Mouse (Mus musculus) ES-CJ7 (cell line): ENCODE data around the gene Cpt1a.
A peak's percentile ranks its signal among the peaks of the same experiment; 100 is the strongest.

Experiments used
- DNase-seq: peaks from one replicate; pipeline ENCODE4 v3.0.0; 2011; ENCODE audit warnings: low read depth, low spot score

Gene Cpt1a

GRCm38 (mm10) chr19:3365089-3365488 is 43.0 kb downstream of the Cpt1a start:
- peak; percentile 27 for DNase-seq

GRCm38 (mm10) chr19:3368276-3368675 is 46.1 kb downstream of the Cpt1a start:
- DNase-seq, result no peak

GRCm38 (mm10) chr19:3373380-3373779 is 51.2 kb downstream of the Cpt1a start:
- no peak for DNase-seq

- peak; percentile 68 for DNase-seq
These were observed 51.9 kb downstream of the Cpt1a start for GRCm38 (mm10) chr19:3374028-3374427.

- no peak for DNase-seq
These were observed 53.9 kb downstream of the Cpt1a start for GRCm38 (mm10) chr19:3375945-3376495.

GRCm38 (mm10) chr19:3376966-3377715 is 55.0 kb downstream of the Cpt1a start:
- no peak for DNase-seq

- no peak for DNase-seq
These were observed 56.5 kb downstream of the Cpt1a start for GRCm38 (mm10) chr19:3378614-3379013.

- DNase-seq, result no peak
These were observed 65.9 kb downstream of the Cpt1a start for GRCm38 (mm10) chr19:3388061-3388460.

GRCm38 (mm10) chr19:3388629-3389057 is 66.5 kb downstream of the Cpt1a start, which contains the start of gene Tesmin:
Gene Tesmin (plus strand): TSS chr19:3388857.
- DNase-seq, result peak; percentile 95

- peak; percentile 81 for DNase-seq
These were observed 67.0 kb downstream of the Cpt1a start for GRCm38 (mm10) chr19:3389089-3389488.

GRCm38 (mm10) chr19:3392384-3392783 is 70.2 kb downstream of the Cpt1a start:
- no peak for DNase-seq

GRCm38 (mm10) chr19:3394216-3394615 is 72.1 kb downstream of the Cpt1a start:
- no peak for DNase-seq

GRCm38 (mm10) chr19:3400057-3400456 is 77.9 kb downstream of the Cpt1a start:
- DNase-seq, result no peak

GRCm38 (mm10) chr19:3401504-3401903 is 79.4 kb downstream of the Cpt1a start:
- no peak for DNase-seq

GRCm38 (mm10) chr19:3401943-3402342 is 79.8 kb downstream of the Cpt1a start:
- DNase-seq, result no peak

- DNase-seq, result no peak
These were observed 80.3 kb downstream of the Cpt1a start for GRCm38 (mm10) chr19:3402390-3402789.

GRCm38 (mm10) chr19:3404030-3404429 is 81.9 kb downstream of the Cpt1a start:
- no peak for DNase-seq

GRCm38 (mm10) chr19:3405531-3406281 is 83.6 kb downstream of the Cpt1a start:
- no peak for DNase-seq

GRCm38 (mm10) chr19:3414268-3414733 is 92.2 kb downstream of the Cpt1a start, which contains the start of gene Gal:
Gene Gal (minus strand): TSS chr19:3414544.
- DNase-seq, result peak; percentile 21

- DNase-seq, result no peak
These were observed 97.1 kb downstream of the Cpt1a start for GRCm38 (mm10) chr19:3419251-3419650.

GRCm38 (mm10) chr19:3422488-3422887 is 100.4 kb downstream of the Cpt1a start:
- DNase-seq, result no peak

GRCm38 (mm10) chr19:3422981-3423380 is 100.8 kb downstream of the Cpt1a start:
- no peak for DNase-seq
